Mouse (Mus musculus): ENCODE data around the gene Mdga2. TPM values are rescaled to one million over a fixed set of nuclear protein-coding genes. Genes with fewer than 3 reads are reported as not detected.

Gene Mdga2
- polyA plus RNA-seq (2015; fragmentation: Nextera tagmentation; extraction: Ambion mirVana) = 46.8 and 51.8 TPM in 2 replicates

GRCm38 (mm10) chr12:67222221-67223025, at the start of gene Mdga2:
Gene Mdga2 (minus strand): TSS chr12:67222549.

